8 mouse cellular contexts compared by ENCODE assay signal in the genomic region with DNA sequence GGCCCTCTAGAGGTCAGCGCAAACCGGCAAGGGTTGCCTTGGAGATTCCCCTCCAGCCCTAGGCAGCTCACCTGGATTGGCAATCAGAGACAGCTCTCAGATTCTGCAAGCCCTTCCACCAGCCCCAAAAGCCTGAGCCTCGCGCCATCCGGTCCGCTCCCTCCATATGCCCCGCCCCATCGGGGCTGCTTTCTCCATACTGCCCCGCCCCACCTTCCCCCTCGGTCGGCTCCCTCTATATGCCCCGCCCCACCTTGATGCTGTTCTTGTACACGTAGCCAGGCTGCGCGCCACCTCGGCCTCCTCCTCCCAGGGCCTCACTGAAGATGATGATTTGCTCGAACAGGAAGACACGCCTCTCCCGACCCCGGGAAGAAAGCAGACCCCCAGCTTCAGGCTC. TPM values are rescaled to one million over a fixed set of nuclear protein-coding genes. Genes with fewer than 3 reads are reported as not detected.
DNase-seq lines count a peak whose midpoint lies in the region; ATAC-seq and TF ChIP-seq lines count a peak whose summit lies in the region.

No protein-coding gene starts in this region.

- no peak for DNase-seq in heart, adult 9 months (ENCODE audit: low spot score in 2 of 2)
- DNase-seq in embryo, embryonic 9.5 days (ENCODE audit: extremely low spot score) = peak; percentile 45
- DNase-seq in intestine, embryonic 14.5 days (ENCODE audit: low spot score) = peak; percentile 52
- DNase-seq in naive thymus-derived CD4-positive, alpha-beta T cell, adult 2 months (ENCODE audit: low read depth) = peak; percentile 48
- no peak for DNase-seq in left cerebral cortex, adult 2 months (ENCODE audit: extremely low spot score in 1 of 2, low spot score in 2 of 2)
- DNase-seq in kidney, adult 8-10 months = no peak
- DNase-seq in adrenal gland, adult 18-20 months (ENCODE audit: low spot score in 2 of 2) = no peak

- 0 out of 4 replicates have a peak overlapping the region, but pooled peaks of 1 of the 2 experiments have one; percentile 6 for H3K4me3 ChIP-seq in heart, embryonic 14.5 days (ENCODE audit: control insufficient read depth in 1 of 2, insufficient read depth in 1 of 2, low read depth in 1 of 2, low read length in 2 of 2)
- H3K4me3 ChIP-seq in intestine, embryonic 14.5 days (ENCODE audit: low read depth, low read length) = no peak overlapping the region
- no peak overlapping the region for H3K4me3 ChIP-seq in left cerebral cortex, adult 2 months

- WGBS in heart, embryonic 14.5 days = 26% methylated on average over 20 of the region's 20 CpGs
- 15% methylated on average over 20 of the region's 20 CpGs for WGBS in intestine, embryonic 14.5 days

- H3K4me2 ChIP-seq in heart, embryonic 14.5 days (ENCODE audit: low read length) = peak overlapping the region; percentile 37
- peak overlapping the region; percentile 21 for H3K4me2 ChIP-seq in intestine, embryonic 14.5 days (ENCODE audit: low read length)

- intact Hi-C loops in left cerebral cortex, adult 2 months (cut with DNase I) = no loop called here

- peaks cover 12% of the 10 kb centered on the region; the same call in 1 of the 2 replicates for H3K36me3 ChIP-seq in heart, embryonic 14.5 days (ENCODE audit: control insufficient read depth, insufficient read depth, low read length)
- peaks cover 27% of the 10 kb centered on the region for H3K36me3 ChIP-seq in intestine, embryonic 14.5 days (ENCODE audit: control insufficient read depth, insufficient read depth, low read length)

- ATAC-seq in heart, embryonic 14.5 days (ENCODE audit: insufficient number of reproducible peaks, insufficient read depth, low FRiP score, low read depth) = no peak
- peak; percentile 17; the same call in 1 of the 2 replicates for ATAC-seq in intestine, embryonic 14.5 days (replicated peaks; ENCODE audit: low FRiP score, low TSS enrichment, low read depth)

- H3K9ac ChIP-seq in heart, embryonic 14.5 days (ENCODE audit: low read length) = no peak overlapping the region
- no peak overlapping the region for H3K9ac ChIP-seq in intestine, embryonic 14.5 days (ENCODE audit: low read length)

- TF ChIP-seq CTCF in left cerebral cortex, adult 2 months (IDR thresholded peaks at IDR 0.05) = no peak

- H3K27me3 ChIP-seq in heart, embryonic 14.5 days (ENCODE audit: control insufficient read depth, insufficient read depth, low read length) = peaks cover 61% of the 10 kb centered on the region
- peaks cover 31% of the 10 kb centered on the region for H3K27me3 ChIP-seq in intestine, embryonic 14.5 days (replicated peaks; ENCODE audit: control insufficient read depth, insufficient read depth, low read length)

- no peaks in the 10 kb centered on the region for H3K9me3 ChIP-seq in heart, embryonic 14.5 days (ENCODE audit: control insufficient read depth, low read length)
- no peaks in the 10 kb centered on the region for H3K9me3 ChIP-seq in intestine, embryonic 14.5 days (ENCODE audit: control insufficient read depth, low read length)

- no peak overlapping the region for H3K27ac ChIP-seq in heart, embryonic 14.5 days (replicated peaks in 1 of 2; ENCODE audit: control insufficient read depth in 1 of 2, insufficient read depth in 1 of 2, low read depth in 2 of 2, low read length in 2 of 2)
- no peak overlapping the region for H3K27ac ChIP-seq in intestine, embryonic 14.5 days (ENCODE audit: low read depth)
- H3K27ac ChIP-seq in left cerebral cortex, adult 2 months = no peak overlapping the region

- peaks cover under 1 to 6% of the 10 kb centered on the region in 2 experiments; a peak in 3 of 4 replicates for H3K4me1 ChIP-seq in heart, embryonic 14.5 days (ENCODE audit: control insufficient read depth in 2 of 2, insufficient read depth in 2 of 2, low read length in 2 of 2)
- H3K4me1 ChIP-seq in intestine, embryonic 14.5 days (replicated peaks; ENCODE audit: control insufficient read depth, insufficient read depth, low read length) = peaks cover 14% of the 10 kb centered on the region

RNA-seq across cellular contexts. Expression of a gene that starts 3.3 kb away (rescaled TPM):
- polyA plus RNA-seq in heart, embryonic 14.5 days (2014; fragmentation: Nextera tagmentation; extraction: Ambion mirVana) = 17.4 and 19.3 TPM in 2 replicates
- polyA plus RNA-seq in intestine, embryonic 14.5 days (2014; fragmentation: Nextera tagmentation; extraction: Ambion mirVana) = 0.93 and 1.3 TPM in 2 replicates
- 1 to 10 TPM; 3.8 TPM for total RNA-seq in left cerebral cortex, adult 2 months (2021)
- 1 to 10 TPM; 1.1 to 1.8 TPM for total RNA-seq in adrenal gland, adult 18-20 months (2021)

RNA-seq across cellular contexts. Expression of a gene that starts 6.1 kb away (rescaled TPM):
- 18.2 and 22.8 TPM in 2 replicates for polyA plus RNA-seq in heart, embryonic 14.5 days (2014; fragmentation: Nextera tagmentation; extraction: Ambion mirVana)
- 49.0 and 57.7 TPM in 2 replicates for polyA plus RNA-seq in intestine, embryonic 14.5 days (2014; fragmentation: Nextera tagmentation; extraction: Ambion mirVana)
- total RNA-seq in left cerebral cortex, adult 2 months (2021) = 100 to 1,000 TPM; 198 to 208 TPM
- 10 to 100 TPM; 18.8 to 20.3 TPM for total RNA-seq in adrenal gland, adult 18-20 months (2021)

RNA-seq across cellular contexts. Expression of a gene that starts 11.8 kb away (rescaled TPM):
- polyA plus RNA-seq in heart, embryonic 14.5 days (2014; fragmentation: Nextera tagmentation; extraction: Ambion mirVana) = 73.3 and 75.7 TPM in 2 replicates
- 95.8 and 101 TPM in 2 replicates for polyA plus RNA-seq in intestine, embryonic 14.5 days (2014; fragmentation: Nextera tagmentation; extraction: Ambion mirVana)
- total RNA-seq in left cerebral cortex, adult 2 months (2021) = 100 to 1,000 TPM; 207 to 223 TPM
- 10 to 100 TPM; 63.0 to 67.6 TPM for total RNA-seq in adrenal gland, adult 18-20 months (2021)

RNA-seq across cellular contexts. Expression of a gene that starts 18.7 kb away (rescaled TPM):
- polyA plus RNA-seq in heart, embryonic 14.5 days (2014; fragmentation: Nextera tagmentation; extraction: Ambion mirVana) = 1.5 and 2.0 TPM in 2 replicates
- polyA plus RNA-seq in intestine, embryonic 14.5 days (2014; fragmentation: Nextera tagmentation; extraction: Ambion mirVana) = 54.3 and 66.0 TPM in 2 replicates
- total RNA-seq in left cerebral cortex, adult 2 months (2021) = 100 to 1,000 TPM; 122 to 125 TPM
- 1 to 10 TPM; 7.8 to 8.6 TPM for total RNA-seq in adrenal gland, adult 18-20 months (2021)

RNA-seq across cellular contexts. Expression of a gene that starts 27.6 kb away (rescaled TPM):
- 17.6 and 22.8 TPM in 2 replicates for polyA plus RNA-seq in heart, embryonic 14.5 days (2014; fragmentation: Nextera tagmentation; extraction: Ambion mirVana)
- 24.2 and 25.9 TPM in 2 replicates for polyA plus RNA-seq in intestine, embryonic 14.5 days (2014; fragmentation: Nextera tagmentation; extraction: Ambion mirVana)
- total RNA-seq in left cerebral cortex, adult 2 months (2021) = 100 to 1,000 TPM; 113 to 115 TPM
- total RNA-seq in adrenal gland, adult 18-20 months (2021) = 10 to 100 TPM; 41.5 to 44.7 TPM

Comparison
In these comparisons a context has a peak if more than half of its experiments do, and no peak if none do; other contexts are left out.
1. DNase-seq: peak in embryo, embryonic 9.5 days (single experiment), intestine, embryonic 14.5 days (single experiment) and naive thymus-derived CD4-positive, alpha-beta T cell, adult 2 months (single experiment); none in heart, adult 9 months (0 of 2), left cerebral cortex, adult 2 months (0 of 2), kidney, adult 8-10 months (0 of 2) and adrenal gland, adult 18-20 months (0 of 2).
2. RNA of a gene that starts 6.1 kb away (total RNA-seq): 198 to 208 TPM in left cerebral cortex, adult 2 months; 18.8 to 20.3 TPM in adrenal gland, adult 18-20 months; every median in the first group is over 4 times any median in the second.